Mouse (Mus musculus) MEL (cell line): Measurements from ENCODE around the gene Nemf.

ENCODE experiments used
- CTCF ChIP-seq, 3 experiments: IDR thresholded peaks in 2 of 3; conservative IDR thresholded peaks in 1 of 3; 2 replicates each; pipeline ENCODE4 v1.5.1; 2011 to 2012; ENCODE audit warnings: low read length in 3 of 3, low read depth in 2 of 3, mild to moderate bottlenecking in 2 of 3, improper control_type of control experiment in 1 of 3, inconsistent platforms in 1 of 3, mixed read lengths in 1 of 3, moderate library complexity in 1 of 3; ENCODE audit not compliant: control insufficient read depth in 1 of 3, insufficient read depth in 1 of 3, poor library complexity in 1 of 3, severe bottlenecking in 1 of 3
- E2F4 ChIP-seq: IDR thresholded peaks from 2 replicates; pipeline ENCODE4 v1.6.1; 2011; ENCODE audit warnings: low read depth, low read length, improper control_type of control experiment, borderline replicate concordance
- ELF1 ChIP-seq: IDR thresholded peaks from 2 replicates; pipeline ENCODE4 v1.6.1; 2014; ENCODE audit warnings: low read depth, mild to moderate bottlenecking, inconsistent platforms, low read length, improper control_type of control experiment, moderate library complexity
- EP300 ChIP-seq, 2 experiments: IDR thresholded peaks; 2 replicates each; pipeline ENCODE4 v1.6.1; 2011; ENCODE audit warnings: improper control_type of control experiment in 2 of 2, low read length in 2 of 2, low read depth in 1 of 2, mild to moderate bottlenecking in 1 of 2
- JUND ChIP-seq: IDR thresholded peaks from 2 replicates; pipeline ENCODE4 v1.6.1; 2011; ENCODE audit warnings: low read depth, mild to moderate bottlenecking, improper control_type of control experiment, low read length
- KAT2A ChIP-seq: conservative IDR thresholded peaks from 2 replicates; pipeline ENCODE4 v1.6.1; 2012; ENCODE audit warnings: low read depth, low read length, improper control_type of control experiment, inconsistent platforms
- MAZ ChIP-seq: IDR thresholded peaks from 2 replicates; pipeline ENCODE4 v1.6.1; 2012; ENCODE audit warnings: low read depth, mild to moderate bottlenecking, inconsistent platforms, low read length, improper control_type of control experiment
- MYC ChIP-seq: IDR thresholded peaks from 2 replicates; pipeline ENCODE4 v1.6.1; 2011; ENCODE audit warnings: low read depth, mild to moderate bottlenecking, low read length, improper control_type of control experiment, moderate library complexity
- RAD21 ChIP-seq: IDR thresholded peaks from 2 replicates; pipeline ENCODE4 v1.6.1; 2011; ENCODE audit warnings: mild to moderate bottlenecking, low read depth, low read length, improper control_type of control experiment
- USF2 ChIP-seq, 2 experiments: IDR thresholded peaks; 2 replicates each; pipeline ENCODE4 v1.6.1; 2011 to 2012; ENCODE audit warnings: improper control_type of control experiment in 2 of 2, low read length in 2 of 2, borderline replicate concordance in 1 of 2, inconsistent platforms in 1 of 2, low read depth in 1 of 2, mild to moderate bottlenecking in 1 of 2; ENCODE audit not compliant: insufficient read depth in 1 of 2
- ZNF384 ChIP-seq: IDR thresholded peaks from 2 replicates; pipeline ENCODE4 v1.6.1; 2012; ENCODE audit warnings: low read depth, mild to moderate bottlenecking, inconsistent platforms, low read length, improper control_type of control experiment

GRCm38 (mm10) chr12:69371421-69371853, 14.5 kb upstream of the Nemf start:
- TF ChIP-seq EP300 (IDR thresholded peaks at IDR 0.05; ENCODE audit: low read depth in 1 of 2, low read length in 2 of 2) = no peak
- no peak for TF ChIP-seq ZNF384
- TF ChIP-seq CTCF (IDR thresholded peaks at IDR 0.05 in 2 of 3, conservative IDR thresholded peaks at IDR 0.05 in 1 of 3; ENCODE audit: control insufficient read depth in 1 of 3, insufficient read depth in 1 of 3, low read depth in 2 of 3, low read length in 3 of 3, poor library complexity in 1 of 3, severe bottlenecking in 1 of 3) = peak in 2 of 3 experiments; percentile 20 to 34; a peak in 2 of 6 replicates
- TF ChIP-seq MAZ = no peak
- peak; percentile 28 for TF ChIP-seq RAD21
- no peak for TF ChIP-seq KAT2A
- no peak for TF ChIP-seq JUND
- 0 out of 2 replicates have a peak, but pooled peaks have one; percentile 19 for TF ChIP-seq E2F4
- no peak for TF ChIP-seq USF2 (IDR thresholded peaks at IDR 0.05; ENCODE audit: borderline replicate concordance in 1 of 2, insufficient read depth in 1 of 2, low read depth in 1 of 2, low read length in 2 of 2)
- no peak for TF ChIP-seq ELF1
- peak; percentile 92 for TF ChIP-seq MYC
